Mouse (Mus musculus) adrenal gland, adult 18-20 months (tissue): ENCODE measurements around the gene Slc22a20. TPM values are rescaled to one million over a fixed set of nuclear protein-coding genes. Genes with fewer than 3 reads are reported as not detected.

Experiments
- DNase-seq, 2 experiments: peaks; one replicate each; pipeline ENCODE4 v3.0.0; 2021 to 2022; ENCODE audit warnings: low spot score in 2 of 2
- total RNA-seq, 2 experiments: library from RNA; stranded (reverse); gene quantifications; 1 replicate in 1 of 2; 2 replicates in 1 of 2; pipeline ENCODE4 v1.2.3; 2021

Gene Slc22a20
- total RNA-seq, 2 experiments from 2014 or later, result not detected

DNA sequence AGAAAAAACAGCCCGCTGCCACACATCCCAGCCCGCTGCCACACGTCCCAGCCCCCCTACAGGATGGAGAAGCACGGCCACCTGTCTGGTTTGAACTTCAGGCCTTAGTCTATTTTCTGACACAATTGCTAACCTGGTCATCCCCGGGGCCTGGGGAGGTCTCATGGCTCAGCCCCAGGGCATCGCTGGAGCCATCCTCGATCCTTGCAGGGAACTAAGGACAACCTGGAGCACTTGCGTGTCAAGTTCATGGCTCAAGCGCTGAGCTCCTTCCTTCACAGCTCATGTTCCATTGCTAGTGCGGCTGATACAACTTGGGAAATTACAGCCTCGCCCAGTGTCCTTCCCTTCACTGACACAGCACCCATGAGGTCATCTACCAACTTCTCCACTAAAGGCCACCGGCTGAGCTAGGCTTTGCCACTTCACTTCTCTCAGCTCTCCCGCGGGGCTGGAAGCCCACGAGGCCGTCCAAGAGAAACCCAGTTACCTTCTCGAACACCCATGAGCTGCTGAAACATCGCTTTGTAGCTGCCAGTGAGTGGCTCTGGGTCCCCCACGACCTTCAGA lies 32.7 kb downstream of the Slc22a20 start:
- peak in 1 of 2 experiments; percentile 30 for DNase-seq

GRCm38 (mm10) chr19:5952071-5952691 lies 33.8 kb downstream of the Slc22a20 start:
- DNase-seq, result peak in 1 of 2 experiments; percentile 43

DNA sequence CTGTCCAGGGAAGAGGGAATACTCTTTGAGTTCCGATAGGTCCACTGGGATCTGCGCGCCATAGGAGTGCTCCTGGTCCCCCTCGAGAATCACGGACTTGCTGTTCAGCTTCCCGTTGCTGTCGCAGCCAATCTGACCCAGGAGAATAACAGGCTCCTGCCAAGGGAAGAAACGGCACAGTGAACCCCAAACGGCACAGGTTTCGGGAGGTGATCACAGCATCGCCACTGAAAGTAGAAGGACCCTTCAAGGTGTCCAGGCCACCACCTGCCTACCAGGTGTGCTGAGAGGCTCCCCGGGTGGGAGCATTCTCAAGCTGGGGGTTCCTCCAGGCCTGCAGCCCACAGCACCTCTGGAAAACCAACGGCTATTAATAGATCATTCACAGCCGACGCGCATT lies 34.3 kb downstream of the Slc22a20 start:
- DNase-seq, result no peak

- DNase-seq, result no peak
Measured at GRCm38 (mm10) chr19:5950218-5950617, 35.7 kb downstream of the Slc22a20 start.

- peak in 1 of 2 experiments; percentile 40 for DNase-seq
Measured at GRCm38 (mm10) chr19:5945891-5946290, 40.1 kb downstream of the Slc22a20 start.

- DNase-seq, result peak in 1 of 2 experiments; percentile 23
Measured at GRCm38 (mm10) chr19:5945027-5945426, 40.9 kb downstream of the Slc22a20 start.

DNA sequence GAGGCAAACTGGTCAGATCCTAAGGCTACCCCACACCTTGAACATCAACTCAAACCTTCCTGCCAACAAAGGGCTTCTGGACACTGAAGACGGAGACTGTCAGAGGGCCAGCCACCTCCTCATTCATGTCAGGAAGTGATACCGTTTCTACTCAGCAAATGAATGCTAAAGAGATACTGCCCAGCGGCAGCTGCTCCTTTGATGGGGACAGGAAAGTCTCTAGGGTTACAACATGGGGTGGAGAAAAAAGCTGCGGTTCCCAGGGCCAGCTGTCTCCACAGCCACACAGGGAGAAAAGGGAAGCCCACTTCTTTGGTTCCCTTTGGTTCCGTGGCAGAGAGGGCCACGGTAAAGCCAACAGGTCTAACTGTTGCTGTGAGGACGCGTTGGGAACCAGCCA lies 41.8 kb downstream of the Slc22a20 start:
- no peak for DNase-seq

DNA sequence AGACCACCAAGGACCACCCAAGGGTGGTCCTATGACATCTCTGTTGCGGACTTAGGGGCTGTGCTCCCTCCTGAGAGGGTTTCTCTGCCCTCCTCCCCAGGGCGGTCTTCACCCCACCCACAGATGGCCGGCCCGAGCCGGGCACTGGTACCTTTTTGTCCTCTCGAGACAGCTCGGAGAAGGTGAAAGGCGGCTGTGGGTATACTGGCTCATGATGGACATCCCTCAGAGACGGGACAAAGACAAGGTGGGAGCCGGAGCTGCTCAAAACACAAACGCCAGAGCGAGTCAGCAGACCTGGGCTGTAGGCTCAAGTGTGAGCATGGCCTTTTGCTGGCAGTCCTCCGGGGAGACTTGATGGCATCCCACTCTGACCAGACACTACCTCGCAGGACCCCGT lies 42.5 kb downstream of the Slc22a20 start:
- DNase-seq, result no peak

- no peak for DNase-seq
Measured at GRCm38 (mm10) chr19:5942581-5942980, 43.4 kb downstream of the Slc22a20 start.

DNA sequence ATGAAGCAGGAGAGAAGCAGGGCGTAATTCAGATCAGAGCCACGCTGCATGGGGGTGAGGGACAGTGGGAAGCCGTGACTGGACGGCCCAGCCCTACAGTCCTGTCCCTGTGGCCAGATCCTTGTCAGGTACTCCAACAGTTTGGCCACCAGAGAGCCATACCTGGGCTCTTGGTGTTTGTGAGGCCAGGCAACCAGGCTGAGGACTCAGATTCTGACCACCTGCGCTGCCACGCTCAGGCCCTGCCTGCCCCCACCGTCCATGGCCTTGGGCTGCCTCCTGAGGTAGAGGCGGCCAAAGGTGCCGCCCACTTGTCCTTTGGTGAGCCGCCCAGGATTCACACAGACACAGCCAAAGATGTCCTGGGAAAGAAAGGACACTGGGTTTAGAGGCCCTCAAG lies 45.3 kb downstream of the Slc22a20 start:
- DNase-seq, result peak in 1 of 2 experiments; percentile 53

DNA sequence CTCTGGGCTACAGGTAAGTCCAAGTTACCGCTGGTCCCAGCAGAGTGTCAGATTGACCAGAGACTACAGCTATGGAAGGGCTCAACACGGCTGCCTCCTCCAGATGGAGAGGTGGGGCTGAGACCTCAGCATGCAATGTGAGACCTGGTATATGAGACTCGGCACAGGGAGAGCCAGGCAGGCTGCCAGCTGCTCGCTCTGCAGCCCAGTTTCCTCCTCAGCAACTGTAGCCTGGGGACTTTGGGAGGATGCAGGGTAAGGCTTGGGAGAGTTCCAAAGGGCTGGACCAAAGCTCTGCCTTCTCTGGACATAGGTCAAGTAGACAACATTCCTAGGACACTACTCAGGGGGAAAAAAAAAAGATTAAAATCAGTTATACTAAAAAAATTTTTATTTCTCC lies 45.8 kb downstream of the Slc22a20 start:
- DNase-seq, result peak in 1 of 2 experiments; percentile 67

DNA sequence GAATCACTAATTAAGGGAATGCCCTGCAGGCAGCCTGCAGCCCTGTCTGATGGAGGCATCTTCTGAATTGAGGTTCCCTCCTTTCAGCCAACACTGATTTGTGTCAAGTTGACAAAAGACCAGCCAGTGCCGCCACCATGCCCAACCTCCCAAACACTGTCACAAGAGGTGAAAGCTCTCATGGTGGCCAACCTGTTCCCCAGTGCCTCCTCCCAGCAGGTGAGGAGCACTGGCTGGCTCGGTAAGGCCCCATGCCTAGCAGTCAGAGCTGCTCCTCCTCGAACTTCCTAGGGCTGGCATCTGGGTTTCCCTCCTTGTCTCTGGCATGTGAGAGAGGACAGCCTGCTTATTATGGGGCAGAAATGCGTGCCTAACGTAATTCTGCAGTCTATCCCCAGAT lies 46.2 kb downstream of the Slc22a20 start:
- no peak for DNase-seq

DNA sequence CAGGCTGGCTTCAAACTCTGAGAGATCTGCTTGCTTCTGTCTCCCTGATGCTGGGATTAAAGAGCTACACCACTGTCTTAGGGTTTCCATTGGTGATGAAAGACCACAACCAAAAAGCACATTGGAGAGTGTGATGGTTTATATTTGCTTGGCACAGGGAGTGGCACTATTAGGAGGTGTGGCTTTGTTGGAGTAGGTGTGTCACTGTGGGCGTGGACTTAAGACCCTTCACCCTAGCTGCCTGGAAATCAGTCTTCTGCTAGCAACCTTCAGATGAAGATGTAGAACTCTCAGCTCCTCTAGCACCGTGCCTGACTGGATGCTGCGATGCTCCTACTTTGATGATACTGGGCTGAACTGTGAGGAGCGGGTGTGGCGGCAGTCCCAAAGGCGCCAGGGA lies 47.4 kb downstream of the Slc22a20 start:
- DNase-seq, result no peak

- DNase-seq, result no peak
Measured at GRCm38 (mm10) chr19:5937836-5938406, 48.0 kb downstream of the Slc22a20 start.

DNA sequence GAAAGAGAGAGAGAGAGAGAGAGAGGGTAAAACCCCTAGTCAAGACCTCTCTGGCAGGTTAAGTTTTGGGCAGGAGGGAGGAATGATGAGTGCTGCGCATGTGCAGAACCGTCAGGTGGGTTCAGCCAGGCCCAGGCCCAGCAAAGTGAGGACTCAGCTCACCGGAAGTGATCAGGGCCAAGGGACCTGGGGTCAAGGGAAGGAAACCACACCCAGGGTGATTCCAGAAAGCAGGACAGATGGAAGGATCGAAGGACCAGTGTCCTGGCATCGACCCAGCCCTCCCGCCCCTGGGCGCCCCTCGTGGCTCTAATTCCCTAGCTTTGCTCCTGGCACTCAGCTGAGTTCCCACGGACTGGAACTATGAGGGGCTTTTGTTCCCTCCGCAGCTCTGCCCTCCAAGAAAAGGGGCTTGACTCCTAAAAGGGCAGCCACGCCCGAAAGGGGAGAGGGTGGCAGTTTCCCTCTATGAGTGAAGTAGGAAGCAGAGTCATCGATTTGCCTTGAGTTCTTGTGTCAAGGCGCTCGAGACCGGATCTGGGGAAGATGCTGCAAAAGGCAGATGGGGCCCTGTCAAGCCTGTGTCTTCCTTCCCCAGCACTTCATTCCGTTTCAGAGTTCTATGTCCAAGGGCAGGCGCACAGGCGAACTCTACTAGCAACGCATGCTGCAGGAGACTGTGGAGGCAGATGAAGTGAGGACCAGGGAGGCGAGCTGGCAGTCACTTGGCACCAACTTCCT lies 48.7 kb downstream of the Slc22a20 start:
- no peak for DNase-seq

DNA sequence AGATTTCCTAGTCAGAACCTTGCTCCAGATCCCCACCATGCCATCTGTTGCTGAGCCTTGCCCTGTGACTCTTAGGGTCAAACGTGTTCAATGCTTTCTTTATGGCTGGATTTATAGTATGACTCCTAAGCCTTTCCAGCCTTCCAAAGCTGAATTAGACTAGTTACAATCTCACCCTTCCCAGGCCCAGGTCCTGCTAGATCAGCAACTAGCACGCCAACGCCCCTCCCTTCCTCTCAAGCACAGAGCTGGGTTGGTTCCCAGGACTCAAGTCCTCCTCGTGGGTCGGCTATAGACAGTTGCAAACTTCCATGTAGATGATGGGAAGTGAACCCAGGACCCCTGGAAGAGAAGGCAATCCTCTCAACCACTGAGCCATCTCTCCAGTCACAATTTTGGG lies 50.3 kb downstream of the Slc22a20 start:
- no peak for DNase-seq

GRCm38 (mm10) chr19:5935266-5935665 lies 50.7 kb downstream of the Slc22a20 start:
- DNase-seq, result peak in 1 of 2 experiments; percentile 37

GRCm38 (mm10) chr19:5929634-5930596 lies 56.0 kb downstream of the Slc22a20 start:
- peak in 1 of 2 experiments; percentile 60 for DNase-seq

GRCm38 (mm10) chr19:5928546-5928945 lies 57.4 kb downstream of the Slc22a20 start:
- DNase-seq, result no peak

DNA sequence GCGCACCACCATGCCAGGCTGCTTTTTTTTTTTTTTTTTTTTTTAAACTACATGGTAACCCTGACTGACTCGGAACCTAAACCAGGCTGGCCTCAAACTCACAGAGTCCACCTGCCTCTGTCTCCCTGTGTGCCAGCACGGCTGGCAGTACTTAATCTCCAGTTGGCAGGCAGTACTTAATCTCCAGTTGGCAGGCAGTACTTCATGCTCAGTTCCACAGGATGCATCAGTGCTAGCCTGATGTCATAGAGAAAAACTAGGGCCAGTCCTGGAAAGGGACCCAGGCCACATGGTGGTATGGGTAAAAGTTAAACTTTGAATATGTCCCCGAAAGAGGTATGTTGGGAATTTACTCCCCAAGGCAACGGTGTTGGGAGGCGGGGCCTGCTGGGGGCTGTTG lies 57.8 kb downstream of the Slc22a20 start:
- no peak for DNase-seq

DNA sequence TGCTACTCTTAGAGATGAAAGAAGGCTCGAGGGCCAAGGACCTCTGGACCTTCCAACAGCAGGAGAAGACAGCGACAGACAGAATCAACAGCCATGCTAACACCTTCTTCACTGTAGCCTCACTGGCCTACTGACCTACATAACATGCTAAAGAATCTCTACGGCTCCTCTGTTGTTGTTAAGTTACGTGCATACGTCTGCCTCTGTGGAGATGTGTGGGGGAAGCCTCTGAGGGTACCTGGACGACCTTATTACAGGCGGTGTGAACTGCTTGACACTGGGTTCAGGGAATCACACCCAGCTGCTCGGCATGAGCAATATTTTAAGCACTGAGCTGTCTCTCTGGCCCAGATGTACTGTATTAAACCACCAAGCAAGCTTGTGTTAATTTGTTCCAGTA lies 58.4 kb downstream of the Slc22a20 start:
- DNase-seq, result no peak
